In the genomic region with DNA sequence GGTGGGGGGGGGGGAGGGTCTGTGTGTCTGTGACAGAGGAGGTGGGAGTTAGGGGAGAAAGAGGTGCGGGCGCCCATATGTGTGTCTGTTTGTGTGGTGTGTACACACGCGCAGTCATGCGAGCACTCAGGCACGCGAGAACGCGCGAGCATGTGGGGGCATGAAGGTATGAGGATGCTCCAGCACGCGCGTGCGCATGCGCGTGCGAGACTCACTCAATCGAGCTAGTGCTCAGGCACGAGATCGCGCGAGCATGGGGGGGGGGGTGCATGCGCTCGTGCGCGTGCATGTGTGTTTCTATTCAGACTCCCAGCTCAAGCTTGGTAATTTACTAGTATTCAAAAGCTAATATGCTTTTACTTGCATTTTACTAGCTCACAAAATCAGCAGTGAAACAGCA, we compare ENCODE assay signal across 8 mouse cellular contexts. TPM values are rescaled to one million over a fixed set of nuclear protein-coding genes. Genes with fewer than 3 reads are reported as not detected.
DNase-seq lines count a peak whose midpoint lies in the region; ATAC-seq lines count a peak whose summit lies in the region.

No protein-coding gene starts in this region.

- H3K36me3 ChIP-seq in heart, embryonic 12.5 days = no peaks in the 10 kb centered on the region
- no peaks in the 10 kb centered on the region for H3K36me3 ChIP-seq in kidney, embryonic 16.5 days (ENCODE audit: insufficient read depth, low read length)
- H3K36me3 ChIP-seq in liver, embryonic 13.5 days = no peaks in the 10 kb centered on the region
- no peaks in the 10 kb centered on the region for H3K36me3 ChIP-seq in neural tube, embryonic 12.5 days

- DNase-seq in 3134 (ENCODE audit: extremely low read depth, insufficient read length, low spot score) = peak; percentile 89
- peak; percentile 73 for DNase-seq in T-cell, adult 2 months (ENCODE audit: low spot score)
- DNase-seq in embryo, embryonic 10.5 days (ENCODE audit: low spot score) = peak; percentile 83
- peak; percentile 56 for DNase-seq in liver, embryonic 13.5 days
- DNase-seq in testis, postnatal 10 days (ENCODE audit: low spot score) = peak; percentile 79

- H3K4me3 ChIP-seq in heart, embryonic 12.5 days = peak overlapping the region; percentile 37
- peak overlapping the region; percentile 40 for H3K4me3 ChIP-seq in kidney, embryonic 16.5 days (ENCODE audit: low read length)
- H3K4me3 ChIP-seq in liver, embryonic 13.5 days (replicated peaks) = peak overlapping the region; percentile 55
- peak overlapping the region; percentile 24 for H3K4me3 ChIP-seq in neural tube, embryonic 12.5 days

- ATAC-seq in heart, embryonic 12.5 days (ENCODE audit: insufficient number of reproducible peaks, low FRiP score) = no peak
- ATAC-seq in kidney, embryonic 16.5 days (ENCODE audit: low FRiP score, low TSS enrichment) = no peak
- ATAC-seq in liver, embryonic 13.5 days (ENCODE audit: low read depth) = peak; percentile 37
- ATAC-seq in neural tube, embryonic 12.5 days (ENCODE audit: low FRiP score, low read depth) = 0 out of 2 replicates have a peak, but pooled peaks have one; percentile 1

- no peaks in the 10 kb centered on the region for H3K9me3 ChIP-seq in heart, embryonic 12.5 days (replicated peaks)
- no peaks in the 10 kb centered on the region for H3K9me3 ChIP-seq in kidney, embryonic 16.5 days (ENCODE audit: low read length)
- H3K9me3 ChIP-seq in liver, embryonic 13.5 days (replicated peaks) = no peaks in the 10 kb centered on the region
- H3K9me3 ChIP-seq in neural tube, embryonic 12.5 days = no peaks in the 10 kb centered on the region

- 53% methylated on average over 26 of the region's 26 CpGs for WGBS in heart, embryonic 12.5 days
- WGBS in kidney, embryonic 16.5 days = 35% methylated on average over 26 of the region's 26 CpGs
- 43% methylated on average over 26 of the region's 26 CpGs for whole genome bisulfite sequencing in liver, embryonic 13.5 days (ENCODE audit: insufficient replicate concordance)
- WGBS in neural tube, embryonic 12.5 days = 38% methylated on average over 26 of the region's 26 CpGs

- no peak overlapping the region for H3K27ac ChIP-seq in heart, embryonic 12.5 days (ENCODE audit: poor library complexity, severe bottlenecking)
- no peak overlapping the region for H3K27ac ChIP-seq in kidney, embryonic 16.5 days (ENCODE audit: low read length)
- no peak overlapping the region for H3K27ac ChIP-seq in liver, embryonic 13.5 days
- H3K27ac ChIP-seq in neural tube, embryonic 12.5 days = no peak overlapping the region

- H3K9ac ChIP-seq in heart, embryonic 12.5 days = no peak overlapping the region; the same call in 1 of the 2 replicates
- no peak overlapping the region for H3K9ac ChIP-seq in kidney, embryonic 16.5 days (replicated peaks; ENCODE audit: low read length)
- H3K9ac ChIP-seq in liver, embryonic 13.5 days = peak overlapping the region; percentile 61
- H3K9ac ChIP-seq in neural tube, embryonic 12.5 days = no peak overlapping the region

- no peaks in the 10 kb centered on the region for H3K4me1 ChIP-seq in heart, embryonic 12.5 days (replicated peaks)
- H3K4me1 ChIP-seq in kidney, embryonic 16.5 days (ENCODE audit: insufficient read depth, low read length) = no peaks in the 10 kb centered on the region
- peaks cover 15% of the 10 kb centered on the region for H3K4me1 ChIP-seq in liver, embryonic 13.5 days (replicated peaks)
- no peaks in the 10 kb centered on the region for H3K4me1 ChIP-seq in neural tube, embryonic 12.5 days

- H3K27me3 ChIP-seq in heart, embryonic 12.5 days (replicated peaks) = no peaks in the 10 kb centered on the region
- H3K27me3 ChIP-seq in kidney, embryonic 16.5 days (ENCODE audit: insufficient read depth, low read length) = no peaks in the 10 kb centered on the region
- no peaks in the 10 kb centered on the region for H3K27me3 ChIP-seq in liver, embryonic 13.5 days
- no peaks in the 10 kb centered on the region for H3K27me3 ChIP-seq in neural tube, embryonic 12.5 days (replicated peaks)

- peak overlapping the region; percentile 64 for H3K4me2 ChIP-seq in heart, embryonic 12.5 days
- H3K4me2 ChIP-seq in kidney, embryonic 16.5 days (replicated peaks; ENCODE audit: low read depth, low read length) = peak overlapping the region; percentile 59
- peak overlapping the region; percentile 76 for H3K4me2 ChIP-seq in liver, embryonic 13.5 days
- peak overlapping the region; percentile 55 for H3K4me2 ChIP-seq in neural tube, embryonic 12.5 days (replicated peaks)

RNA-seq across cellular contexts. Expression of a gene that starts 1.9 kb away (rescaled TPM):
- polyA plus RNA-seq in heart, embryonic 12.5 days (2016; fragmentation: Nextera tagmentation; extraction: Ambion mirVana) = 5.1 and 5.4 TPM in 2 replicates
- 9.0 and 9.1 TPM in 2 replicates for polyA plus RNA-seq in kidney, embryonic 16.5 days (2015; fragmentation: Nextera tagmentation; extraction: Ambion mirVana)
- polyA plus RNA-seq in liver, embryonic 13.5 days (2015; fragmentation: Nextera tagmentation; extraction: Ambion mirVana) = 4.3 and 4.4 TPM in 2 replicates
- polyA plus RNA-seq in neural tube, embryonic 12.5 days (2016; fragmentation: Nextera tagmentation; extraction: Ambion mirVana) = 28.6 and 33.2 TPM in 2 replicates

Comparison
In these comparisons a context has a peak if more than half of its experiments do, and no peak if none do; other contexts are left out.
1. ATAC-seq: peak in liver, embryonic 13.5 days (single experiment) and neural tube, embryonic 12.5 days (single experiment); none in heart, embryonic 12.5 days (single experiment) and kidney, embryonic 16.5 days (single experiment).
2. Peak in every context shown above with its lines, with median percentiles within 50 percentile points of each other: DNase-seq, H3K4me2 ChIP-seq and H3K4me3 ChIP-seq.